Mouse (Mus musculus): Measurements from ENCODE around the gene Galnt18. TPM values are rescaled to one million over a fixed set of nuclear protein-coding genes. Genes with fewer than 3 reads are reported as not detected.

Galnt18 gene
- polyA plus RNA-seq, 1 experiment from 2014 or later = 112 TPM

DNA sequence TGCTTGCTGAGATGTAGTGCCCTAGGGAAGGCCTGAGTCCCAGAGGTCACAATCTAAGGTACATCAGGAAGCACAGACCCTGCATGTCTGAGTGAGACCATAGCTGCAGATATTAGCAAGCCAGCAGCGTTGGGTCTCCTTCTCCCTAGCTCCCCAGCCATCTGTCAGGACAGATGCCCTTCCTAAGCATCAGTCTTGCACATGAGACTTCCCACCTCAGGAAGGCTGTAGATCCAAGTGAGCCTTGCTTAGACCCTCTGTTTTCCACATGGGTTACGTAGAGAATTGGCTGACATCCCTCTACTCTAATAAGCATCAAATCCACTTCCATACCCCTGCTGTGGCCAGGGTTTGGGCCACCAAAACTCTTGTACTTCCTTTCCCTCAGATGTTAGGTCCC, 76.8 kb downstream of the Galnt18 start:
- H3K27ac ChIP-seq (ENCODE audit: low read length) = no peak overlapping the region
- H3K9ac ChIP-seq (replicated peaks; ENCODE audit: low read depth) = no peak overlapping the region
- no peaks in the 10 kb centered on the region for H3K27me3 ChIP-seq (replicated peaks; ENCODE audit: insufficient read depth, low read length)
- TF ChIP-seq EP300 (IDR thresholded peaks at IDR 0.05) = no peak
- TF ChIP-seq CTCF (IDR thresholded peaks at IDR 0.05) = no peak
- no peaks in the 10 kb centered on the region for H3K36me3 ChIP-seq (ENCODE audit: insufficient read depth, low read length)
- no peak overlapping the region for H3K4me2 ChIP-seq (replicated peaks; ENCODE audit: low read depth, low read length)
- H3K4me3 ChIP-seq (ENCODE audit: low read depth, low read length) = no peak overlapping the region
- DNase-seq (ENCODE audit: low spot score) (no peak), ATAC-seq (no peak)
- WGBS = 94% methylated on average over 2 of the region's 2 CpGs
- H3K9me3 ChIP-seq (ENCODE audit: low read length) = no peaks in the 10 kb centered on the region
- no peaks in the 10 kb centered on the region for H3K4me1 ChIP-seq (ENCODE audit: insufficient read depth, low read depth, low read length)

DNA sequence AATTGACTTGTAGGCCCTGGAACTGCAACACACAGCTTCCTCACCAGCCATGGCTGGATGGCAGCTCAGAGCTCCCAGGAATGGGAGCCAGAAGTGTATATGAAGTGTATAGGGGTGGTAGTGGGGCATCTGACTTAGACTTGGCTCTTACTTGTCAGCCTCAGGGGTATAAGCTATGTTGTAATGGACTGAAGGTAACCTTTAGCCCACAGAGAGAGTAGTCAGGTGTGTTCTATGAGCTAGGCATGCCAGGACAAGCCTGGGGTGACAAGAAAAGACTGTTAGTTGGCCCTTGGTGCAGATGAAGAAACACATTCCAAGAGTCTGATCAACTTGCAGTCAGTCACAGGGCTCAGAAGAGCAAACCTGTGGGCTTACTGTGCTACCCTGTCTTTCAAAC, 78.0 kb downstream of the Galnt18 start:
- no peaks in the 10 kb centered on the region for H3K4me1 ChIP-seq (ENCODE audit: insufficient read depth, low read depth, low read length)
- H3K4me3 ChIP-seq (ENCODE audit: low read depth, low read length) = no peak overlapping the region
- no peaks in the 10 kb centered on the region for H3K36me3 ChIP-seq (ENCODE audit: insufficient read depth, low read length)
- no peak for DNase-seq (ENCODE audit: low spot score)
- H3K27me3 ChIP-seq (replicated peaks; ENCODE audit: insufficient read depth, low read length) = no peaks in the 10 kb centered on the region
- H3K27ac ChIP-seq (ENCODE audit: low read length) = no peak overlapping the region
- no peaks in the 10 kb centered on the region for H3K9me3 ChIP-seq (ENCODE audit: low read length)
- no peak for ATAC-seq
- no peak overlapping the region for H3K9ac ChIP-seq (replicated peaks; ENCODE audit: low read depth)
- TF ChIP-seq EP300 (IDR thresholded peaks at IDR 0.05) (no peak), CTCF (IDR thresholded peaks at IDR 0.05) (no peak)
- H3K4me2 ChIP-seq (replicated peaks; ENCODE audit: low read depth, low read length) = no peak overlapping the region

- WGBS = 68% methylated on average over 3 of the region's 3 CpGs
These were observed 80.3 kb downstream of the Galnt18 start for GRCm38 (mm10) chr7:111699446-111699845.

DNA sequence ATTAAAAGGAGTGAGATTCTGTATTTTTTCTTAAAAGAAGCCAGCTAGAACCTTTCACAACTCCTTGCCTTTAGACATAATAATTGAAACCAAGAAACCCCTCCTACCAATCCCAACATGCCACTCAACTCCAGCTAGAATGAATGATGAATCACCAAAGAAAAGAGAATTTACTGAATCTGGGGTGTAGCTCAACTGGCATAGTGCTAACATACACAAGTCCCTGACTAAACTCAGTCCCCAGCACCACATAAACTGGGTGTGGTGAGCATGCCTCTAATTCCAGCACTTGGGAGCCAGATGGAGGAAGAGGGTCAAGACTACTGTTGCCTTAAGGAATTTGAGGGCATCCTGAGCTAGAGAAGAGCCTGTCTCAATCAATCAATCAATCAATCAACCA, 83.6 kb downstream of the Galnt18 start:
- Histone ChIP-seq H3K27ac (ENCODE audit: low read length) (no peak overlapping the region), H3K36me3 (ENCODE audit: insufficient read depth, low read length) (no peaks in the 10 kb centered on the region), H3K9ac (replicated peaks; ENCODE audit: low read depth) (no peak overlapping the region), H3K9me3 (ENCODE audit: low read length) (no peaks in the 10 kb centered on the region), H3K27me3 (replicated peaks; ENCODE audit: insufficient read depth, low read length) (no peaks in the 10 kb centered on the region), H3K4me2 (replicated peaks; ENCODE audit: low read depth, low read length) (no peak overlapping the region), H3K4me1 (ENCODE audit: insufficient read depth, low read depth, low read length) (peaks cover 7% of the 10 kb centered on the region; the same call in 1 of the 2 replicates), H3K4me3 (ENCODE audit: low read depth, low read length) (no peak overlapping the region)
- ATAC-seq = no peak
- no peak for TF ChIP-seq EP300 (IDR thresholded peaks at IDR 0.05)
- no peak for TF ChIP-seq CTCF (IDR thresholded peaks at IDR 0.05)
- DNase-seq (ENCODE audit: low spot score) = no peak

More at GRCm38 (mm10) chr7:111699446-111699845, 80.3 kb downstream of the Galnt18 start:
- H3K9me3 ChIP-seq (ENCODE audit: low read length) = no peaks in the 10 kb centered on the region
- no peak for DNase-seq (ENCODE audit: low spot score)
- no peaks in the 10 kb centered on the region for H3K27me3 ChIP-seq (replicated peaks; ENCODE audit: insufficient read depth, low read length)
- ATAC-seq = no peak
- H3K4me1 ChIP-seq (ENCODE audit: insufficient read depth, low read depth, low read length) = no peaks in the 10 kb centered on the region
- H3K27ac ChIP-seq (ENCODE audit: low read length) = no peak overlapping the region
- no peak for TF ChIP-seq EP300 (IDR thresholded peaks at IDR 0.05)
- no peak for TF ChIP-seq CTCF (IDR thresholded peaks at IDR 0.05)
- H3K4me3 ChIP-seq (ENCODE audit: low read depth, low read length) = no peak overlapping the region
- no peak overlapping the region for H3K9ac ChIP-seq (replicated peaks; ENCODE audit: low read depth)
- H3K36me3 ChIP-seq (ENCODE audit: insufficient read depth, low read length) = no peaks in the 10 kb centered on the region
- no peak overlapping the region for H3K4me2 ChIP-seq (replicated peaks; ENCODE audit: low read depth, low read length)

DNA sequence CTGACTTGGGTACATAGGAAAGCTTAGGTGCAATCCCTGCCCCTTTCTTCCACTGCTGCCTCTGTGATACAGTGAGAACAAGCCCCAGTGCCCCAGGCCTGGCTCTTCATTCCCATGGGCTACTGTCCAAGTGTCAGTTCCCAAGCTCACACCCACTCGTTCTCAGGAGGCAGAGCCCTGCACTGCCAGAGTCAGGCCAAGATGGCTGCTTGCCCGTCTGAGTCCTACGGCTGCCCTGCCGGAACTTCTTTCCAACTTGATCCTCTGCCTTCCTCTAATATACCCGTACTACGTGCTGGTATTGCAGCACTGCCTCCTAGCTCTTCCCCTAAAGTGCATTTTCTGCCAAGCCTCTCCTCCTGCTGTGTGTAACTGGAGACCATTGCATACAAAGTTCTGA, 85.5 kb downstream of the Galnt18 start:
- DNase-seq (ENCODE audit: low spot score) (peak; percentile 52), ATAC-seq (peak; percentile 50)
- Histone ChIP-seq H3K4me1 (ENCODE audit: insufficient read depth, low read depth, low read length) (peaks cover 7% of the 10 kb centered on the region; the same call in 1 of the 2 replicates), H3K27me3 (replicated peaks; ENCODE audit: insufficient read depth, low read length) (no peaks in the 10 kb centered on the region), H3K9ac (replicated peaks; ENCODE audit: low read depth) (no peak overlapping the region), H3K36me3 (ENCODE audit: insufficient read depth, low read length) (no peaks in the 10 kb centered on the region), H3K9me3 (ENCODE audit: low read length) (no peaks in the 10 kb centered on the region), H3K4me3 (ENCODE audit: low read depth, low read length) (no peak overlapping the region), H3K27ac (ENCODE audit: low read length) (no peak overlapping the region), H3K4me2 (replicated peaks; ENCODE audit: low read depth, low read length) (no peak overlapping the region)
- 59% methylated on average over 6 of the region's 6 CpGs for WGBS
- no peak for TF ChIP-seq CTCF (IDR thresholded peaks at IDR 0.05)
- no peak for TF ChIP-seq EP300 (IDR thresholded peaks at IDR 0.05)

DNA sequence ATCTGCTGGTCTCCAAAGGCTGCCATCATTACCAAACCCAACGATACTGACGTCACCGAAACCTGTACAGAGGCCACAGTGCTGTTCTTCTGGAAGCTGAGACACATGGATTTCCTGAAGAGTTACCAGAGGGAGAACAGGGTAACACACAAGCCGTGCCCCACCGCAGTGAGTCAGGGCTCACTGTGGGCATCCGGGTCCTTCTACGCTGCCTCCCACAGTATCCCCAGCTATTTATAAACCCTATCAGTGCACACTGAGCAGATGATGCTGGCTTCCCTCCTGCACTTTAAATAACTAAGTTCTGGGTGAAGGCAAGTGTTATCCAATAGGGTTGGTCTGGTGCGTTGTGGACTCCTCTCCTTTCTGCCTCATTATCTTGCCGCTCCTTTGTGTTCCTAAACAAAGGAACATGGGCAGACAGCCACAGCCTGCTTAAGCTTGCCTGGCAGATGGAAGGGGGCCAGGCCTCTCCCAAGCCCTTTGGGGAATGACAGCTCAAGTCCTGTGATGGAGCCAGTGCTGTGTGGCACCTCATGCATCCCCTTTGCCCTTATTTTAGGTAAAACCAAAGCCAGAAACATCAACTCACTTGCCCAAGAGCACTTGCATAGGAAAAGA, 87.0 kb downstream of the Galnt18 start:
- H3K9ac ChIP-seq (replicated peaks; ENCODE audit: low read depth) = no peak overlapping the region
- DNase-seq (ENCODE audit: low spot score) = peak; percentile 47
- H3K4me2 ChIP-seq (replicated peaks; ENCODE audit: low read depth, low read length) = no peak overlapping the region

DNA sequence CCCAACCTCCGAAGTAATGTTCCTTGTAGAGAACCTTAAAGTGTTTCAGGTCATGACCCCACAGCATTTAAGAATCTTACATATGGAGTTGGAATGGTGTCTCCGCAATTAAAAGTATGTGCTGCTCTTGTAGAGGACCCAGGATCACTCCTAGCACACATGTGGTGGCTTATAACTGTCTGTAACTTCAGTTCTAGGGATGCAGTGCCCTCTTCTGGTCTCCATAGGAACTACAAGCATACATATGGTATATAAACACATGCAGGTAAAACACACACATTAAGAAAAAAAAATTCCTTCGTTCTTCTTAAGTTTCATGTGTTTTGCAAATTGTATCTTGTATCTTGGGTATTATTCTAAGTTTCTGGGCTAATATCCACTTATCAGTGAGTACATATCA, 99.7 kb downstream of the Galnt18 start:
- Histone ChIP-seq H3K9me3 (ENCODE audit: low read length) (no peaks in the 10 kb centered on the region), H3K36me3 (ENCODE audit: insufficient read depth, low read length) (no peaks in the 10 kb centered on the region), H3K27me3 (replicated peaks; ENCODE audit: insufficient read depth, low read length) (no peaks in the 10 kb centered on the region), H3K27ac (ENCODE audit: low read length) (no peak overlapping the region), H3K4me3 (ENCODE audit: low read depth, low read length) (no peak overlapping the region), H3K4me2 (replicated peaks; ENCODE audit: low read depth, low read length) (no peak overlapping the region), H3K4me1 (ENCODE audit: insufficient read depth, low read depth, low read length) (no peaks in the 10 kb centered on the region), H3K9ac (replicated peaks; ENCODE audit: low read depth) (no peak overlapping the region)
- ATAC-seq (no peak), DNase-seq (ENCODE audit: low spot score) (no peak)
- 90% methylated on average over 3 of the region's 3 CpGs for WGBS
- TF ChIP-seq EP300 (IDR thresholded peaks at IDR 0.05) (no peak), CTCF (IDR thresholded peaks at IDR 0.05) (peak; percentile 39)

More for the DNA sequence above, 87.0 kb downstream of the Galnt18 start:
- Histone ChIP-seq H3K4me1 (ENCODE audit: insufficient read depth, low read depth, low read length) (peaks cover 7% of the 10 kb centered on the region; the same call in 1 of the 2 replicates), H3K27me3 (replicated peaks; ENCODE audit: insufficient read depth, low read length) (no peaks in the 10 kb centered on the region), H3K27ac (ENCODE audit: low read length) (no peak overlapping the region), H3K4me3 (ENCODE audit: low read depth, low read length) (no peak overlapping the region), H3K9me3 (ENCODE audit: low read length) (no peaks in the 10 kb centered on the region), H3K36me3 (ENCODE audit: insufficient read depth, low read length) (no peaks in the 10 kb centered on the region)
- 79% methylated on average over 9 of the region's 9 CpGs for WGBS
- TF ChIP-seq EP300 (IDR thresholded peaks at IDR 0.05) = no peak
- no peak for TF ChIP-seq CTCF (IDR thresholded peaks at IDR 0.05)
- ATAC-seq = peak; percentile 49
